Comparison of ENCODE assay signal across 22 mouse cellular contexts in the genomic region with DNA sequence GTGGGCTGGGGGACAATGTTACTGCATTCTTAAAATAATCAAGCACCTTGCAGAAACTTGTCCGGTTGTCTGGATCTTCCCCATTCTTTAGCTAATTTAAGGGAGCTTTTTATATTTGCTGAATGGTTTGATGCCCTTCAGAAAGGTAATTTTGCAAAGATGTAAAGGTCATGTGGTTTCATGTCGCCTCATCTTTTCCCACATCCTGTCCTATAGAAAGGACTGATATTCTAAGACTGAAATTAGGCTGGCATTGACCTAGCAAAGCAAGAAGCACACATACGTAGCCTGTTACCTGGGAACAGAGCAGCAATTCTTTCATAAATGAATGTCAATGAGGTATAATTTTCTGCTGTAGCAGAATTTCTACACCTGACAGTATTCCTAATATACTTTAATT.
"Had no signal": no experiment of that assay in that cellular context is flagged by ENCODE, and none has a peak within 500 bp of the region (broad histone marks: within the 10 kb centered on the region; RNA-seq: fewer than 3 reads in every experiment).

No protein-coding gene starts in this region.

- H3K27me3 ChIP-seq: heart, embryonic 13.5 days; heart, embryonic 15.5 days; hindbrain, embryonic 12.5 days; intestine, embryonic 15.5 days; limb, embryonic 13.5 days; limb, embryonic 15.5 days; liver, embryonic 12.5 days had no signal

- H3K27ac ChIP-seq: gastrocnemius, adult 2 months; heart, adult 2 months; heart, embryonic 13.5 days; heart, embryonic 15.5 days; hindbrain, embryonic 10.5 days; hindbrain, embryonic 12.5 days; hindbrain, embryonic 14.5 days; intestine, embryonic 15.5 days; left cerebral cortex, adult 2 months; limb, embryonic 13.5 days; limb, embryonic 15.5 days; liver, embryonic 12.5 days; liver, embryonic 14.5 days had no signal

- H3K36me3 ChIP-seq: heart, embryonic 13.5 days; heart, embryonic 15.5 days; hindbrain, embryonic 10.5 days; hindbrain, embryonic 12.5 days; intestine, embryonic 15.5 days; limb, embryonic 13.5 days; limb, embryonic 15.5 days; liver, embryonic 12.5 days had no signal

- H3K9me3 ChIP-seq: heart, embryonic 15.5 days; intestine, embryonic 15.5 days; limb, embryonic 15.5 days; liver, embryonic 12.5 days had no signal

- DNase-seq: gastrocnemius, adult 2 months; gastrocnemius, postnatal 10 days; gastrocnemius, postnatal 25 days; heart, adult 2 months; heart, postnatal 4 days; kidney, adult 18-20 months; kidney, adult 8-10 months; kidney, postnatal 10 days; kidney, postnatal 36 days had no signal

- H3K4me3 ChIP-seq: gastrocnemius, adult 2 months; heart, adult 2 months; heart, embryonic 13.5 days; heart, embryonic 15.5 days; hindbrain, embryonic 10.5 days; hindbrain, embryonic 12.5 days; intestine, embryonic 15.5 days; left cerebral cortex, adult 2 months; limb, embryonic 13.5 days; limb, embryonic 15.5 days; liver, embryonic 12.5 days had no signal

- ATAC-seq: hindbrain, embryonic 16.5 days; intestine, embryonic 15.5 days; intestine, postnatal 0 days; liver, embryonic 12.5 days had no signal

- H3K4me1 ChIP-seq: heart, embryonic 13.5 days; heart, embryonic 15.5 days; hindbrain, embryonic 10.5 days; hindbrain, embryonic 12.5 days; intestine, embryonic 15.5 days; limb, embryonic 13.5 days; limb, embryonic 15.5 days; liver, embryonic 12.5 days had no signal
